Comparison of ENCODE assay signal across 17 mouse cellular contexts in the genomic region with DNA sequence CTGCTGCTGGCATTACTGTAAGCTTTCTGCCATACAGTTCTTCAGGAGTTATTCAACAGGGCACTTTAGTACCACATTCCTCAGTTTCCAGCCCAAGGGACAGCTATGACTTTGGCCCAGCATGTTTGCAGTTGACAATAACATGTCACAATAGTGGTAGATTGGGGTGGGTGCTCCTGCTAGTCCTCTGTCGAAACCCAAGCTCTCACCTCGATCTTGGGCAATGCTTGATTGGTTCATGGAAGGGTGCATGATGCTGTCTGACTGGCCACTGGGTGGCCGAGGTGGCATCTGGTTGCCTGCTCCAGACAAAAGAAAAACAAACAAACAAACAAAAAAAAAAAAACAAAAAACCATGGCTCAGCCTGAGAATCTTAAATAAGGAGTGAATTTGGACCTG. TPM values are rescaled to one million over a fixed set of nuclear protein-coding genes. Genes with fewer than 3 reads are reported as not detected.
DNase-seq lines count a peak whose midpoint lies in the region; ATAC-seq and TF ChIP-seq lines count a peak whose summit lies in the region.
"Had no signal": no experiment of that assay in that cellular context is flagged by ENCODE, and none has a peak within 500 bp of the region (broad histone marks: within the 10 kb centered on the region; RNA-seq: fewer than 3 reads in every experiment).

No protein-coding gene starts in this region.

- no peaks in the 10 kb centered on the region for H3K9me3 ChIP-seq in hindbrain, postnatal 0 days (ENCODE audit: low read length)
- no peaks in the 10 kb centered on the region for H3K9me3 ChIP-seq in hindbrain, embryonic 13.5 days
- H3K9me3 ChIP-seq in midbrain, postnatal 0 days (ENCODE audit: low read length) = no peaks in the 10 kb centered on the region
- H3K9me3 ChIP-seq in midbrain, embryonic 16.5 days (replicated peaks; ENCODE audit: control insufficient read depth, low read length, poor library complexity, severe bottlenecking) = no peaks in the 10 kb centered on the region
- no peaks in the 10 kb centered on the region for H3K9me3 ChIP-seq in forebrain, embryonic 14.5 days (replicated peaks; ENCODE audit: control insufficient read depth, low read length)
- H3K9me3 ChIP-seq: embryonic facial prominence, embryonic 12.5 days; hindbrain, embryonic 10.5 days; hindbrain, embryonic 15.5 days had no signal

- H3K4me3 ChIP-seq in hindbrain, postnatal 0 days (ENCODE audit: low read length) = no peak overlapping the region
- H3K4me3 ChIP-seq in hindbrain, embryonic 13.5 days = no peak overlapping the region
- H3K4me3 ChIP-seq in midbrain, postnatal 0 days (ENCODE audit: low read depth, low read length) = no peak overlapping the region
- H3K4me3 ChIP-seq in midbrain, embryonic 16.5 days (ENCODE audit: low read depth, low read length) = no peak overlapping the region
- no peak overlapping the region for H3K4me3 ChIP-seq in forebrain, embryonic 14.5 days (ENCODE audit: low read depth, low read length)
- H3K4me3 ChIP-seq: embryonic facial prominence, embryonic 12.5 days; heart, adult 2 months; hindbrain, embryonic 10.5 days; hindbrain, embryonic 15.5 days had no signal

- WGBS in hindbrain, postnatal 0 days = 55% methylated on average over 3 of the region's 3 CpGs
- 85% methylated on average over 3 of the region's 3 CpGs for WGBS in hindbrain, embryonic 13.5 days
- WGBS in midbrain, postnatal 0 days = 75% methylated on average over 3 of the region's 3 CpGs
- 87% methylated on average over 3 of the region's 3 CpGs for WGBS in midbrain, embryonic 16.5 days
- 81% methylated on average over 3 of the region's 3 CpGs for WGBS in forebrain, embryonic 14.5 days

- H3K36me3 ChIP-seq in hindbrain, postnatal 0 days (ENCODE audit: insufficient read depth, low read length) = peaks cover 60% of the 10 kb centered on the region
- H3K36me3 ChIP-seq in hindbrain, embryonic 13.5 days = peaks cover 64% of the 10 kb centered on the region
- peaks cover 57% of the 10 kb centered on the region for H3K36me3 ChIP-seq in midbrain, postnatal 0 days (ENCODE audit: insufficient read depth, low read length)
- peaks cover 43% of the 10 kb centered on the region for H3K36me3 ChIP-seq in midbrain, embryonic 16.5 days (ENCODE audit: control insufficient read depth, insufficient read depth, low read length)
- peaks cover 77% of the 10 kb centered on the region for H3K36me3 ChIP-seq in forebrain, embryonic 14.5 days (ENCODE audit: control insufficient read depth, insufficient read depth, low read length)

- 0 out of 2 replicates have a peak, but pooled peaks have one; percentile 22 for TF ChIP-seq CTCF in hindbrain, postnatal 0 days (IDR thresholded peaks at IDR 0.05; ENCODE audit: low read depth)
- TF ChIP-seq CTCF in midbrain, postnatal 0 days (IDR thresholded peaks at IDR 0.05) = peak; percentile 22; the same call in 1 of the 2 replicates

- H3K27ac ChIP-seq in hindbrain, postnatal 0 days = no peak overlapping the region
- no peak overlapping the region for H3K27ac ChIP-seq in hindbrain, embryonic 13.5 days
- H3K27ac ChIP-seq in midbrain, postnatal 0 days (ENCODE audit: low read depth, low read length) = no peak overlapping the region
- H3K27ac ChIP-seq in midbrain, embryonic 16.5 days (ENCODE audit: low read length) = no peak overlapping the region
- H3K27ac ChIP-seq in forebrain, embryonic 14.5 days (ENCODE audit: low read depth, low read length) = no peak overlapping the region
- H3K27ac ChIP-seq: embryonic facial prominence, embryonic 12.5 days; heart, adult 2 months; hindbrain, embryonic 10.5 days; hindbrain, embryonic 15.5 days had no signal

- DNase-seq in hindbrain, postnatal 0 days (ENCODE audit: low spot score) = no peak
- DNase-seq in midbrain, postnatal 0 days (ENCODE audit: low spot score) = no peak
- DNase-seq in forebrain, embryonic 14.5 days (ENCODE audit: low spot score) = no peak
- no peak for DNase-seq in cerebellum, adult 9-10 months
- DNase-seq: adrenal gland, postnatal 14 days; cerebellum, adult 2 months; cerebellum, postnatal 14 days; gastrocnemius, postnatal 10 days; heart, adult 2 months had no signal

- H3K27me3 ChIP-seq in hindbrain, postnatal 0 days (ENCODE audit: insufficient read depth, low read length) = no peaks in the 10 kb centered on the region
- H3K27me3 ChIP-seq in hindbrain, embryonic 13.5 days = no peaks in the 10 kb centered on the region
- H3K27me3 ChIP-seq in midbrain, postnatal 0 days (ENCODE audit: insufficient read depth, low read length) = no peaks in the 10 kb centered on the region
- H3K27me3 ChIP-seq in midbrain, embryonic 16.5 days (ENCODE audit: control insufficient read depth, insufficient read depth, low read depth, low read length) = no peaks in the 10 kb centered on the region
- H3K27me3 ChIP-seq in forebrain, embryonic 14.5 days (replicated peaks; ENCODE audit: control insufficient read depth, insufficient read depth, low read length) = no peaks in the 10 kb centered on the region
- H3K27me3 ChIP-seq: embryonic facial prominence, embryonic 12.5 days; hindbrain, embryonic 15.5 days had no signal

- no peak overlapping the region for H3K4me2 ChIP-seq in hindbrain, postnatal 0 days (ENCODE audit: low read depth, low read length)
- H3K4me2 ChIP-seq in hindbrain, embryonic 13.5 days = no peak overlapping the region
- H3K4me2 ChIP-seq in midbrain, postnatal 0 days (ENCODE audit: low read depth, low read length, poor library complexity, severe bottlenecking) = no peak overlapping the region
- H3K4me2 ChIP-seq in midbrain, embryonic 16.5 days (ENCODE audit: low read length) = no peak overlapping the region
- no peak overlapping the region for H3K4me2 ChIP-seq in forebrain, embryonic 14.5 days (ENCODE audit: low read length)
- H3K4me2 ChIP-seq: embryonic facial prominence, embryonic 12.5 days; heart, embryonic 11.5 days; hindbrain, embryonic 15.5 days had no signal

- H3K4me1 ChIP-seq in hindbrain, postnatal 0 days (ENCODE audit: insufficient read depth, low read length) = no peaks in the 10 kb centered on the region
- H3K4me1 ChIP-seq in hindbrain, embryonic 13.5 days (replicated peaks) = peaks cover 7% of the 10 kb centered on the region
- H3K4me1 ChIP-seq in midbrain, postnatal 0 days (ENCODE audit: insufficient read depth, low read length) = no peaks in the 10 kb centered on the region
- no peaks in the 10 kb centered on the region for H3K4me1 ChIP-seq in midbrain, embryonic 16.5 days (ENCODE audit: control insufficient read depth, insufficient read depth, low read length)
- H3K4me1 ChIP-seq in forebrain, embryonic 14.5 days (ENCODE audit: control insufficient read depth, insufficient read depth, low read length) = 0 out of 2 replicates have a peak, but pooled peaks cover 2% of the 10 kb centered on the region
- H3K4me1 ChIP-seq: hindbrain, embryonic 10.5 days; hindbrain, embryonic 15.5 days had no signal

- ATAC-seq in hindbrain, postnatal 0 days = no peak
- no peak for ATAC-seq in hindbrain, embryonic 13.5 days (ENCODE audit: low FRiP score)
- ATAC-seq in midbrain, postnatal 0 days (ENCODE audit: low FRiP score) = no peak
- ATAC-seq in midbrain, embryonic 16.5 days = no peak
- peak; percentile 84 for ATAC-seq in megakaryocyte progenitor cell, adult 5-6 weeks (replicated peaks; ENCODE audit: poor library complexity)
- ATAC-seq in forebrain, embryonic 14.5 days = no peak
- ATAC-seq: forebrain, embryonic 16.5 days had no signal

- H3K9ac ChIP-seq in hindbrain, postnatal 0 days (replicated peaks; ENCODE audit: low read length) = no peak overlapping the region
- no peak overlapping the region for H3K9ac ChIP-seq in hindbrain, embryonic 13.5 days
- H3K9ac ChIP-seq in midbrain, postnatal 0 days (replicated peaks; ENCODE audit: low read length, poor library complexity, severe bottlenecking) = no peak overlapping the region
- H3K9ac ChIP-seq in midbrain, embryonic 16.5 days (ENCODE audit: low read depth, low read length) = no peak overlapping the region
- H3K9ac ChIP-seq in forebrain, embryonic 14.5 days (ENCODE audit: low read length) = no peak overlapping the region
- H3K9ac ChIP-seq: embryonic facial prominence, embryonic 12.5 days; hindbrain, embryonic 15.5 days had no signal

RNA-seq across cellular contexts. Expression of a gene that starts 22.9 kb away (rescaled TPM):
- 11.3 and 13.4 TPM in 2 replicates for total RNA-seq in hindbrain, postnatal 0 days (2014; rRNA removed)
- polyA plus RNA-seq in hindbrain, postnatal 0 days (2015; fragmentation: Nextera tagmentation; extraction: Ambion mirVana) = 13.0 and 14.0 TPM in 2 replicates
- polyA plus RNA-seq in hindbrain, embryonic 13.5 days (2015; fragmentation: Nextera tagmentation; extraction: Ambion mirVana) = 13.4 and 14.1 TPM in 2 replicates
- total RNA-seq in midbrain, postnatal 0 days (2014; rRNA removed) = 8.9 and 15.9 TPM in 2 replicates
- polyA plus RNA-seq in midbrain, postnatal 0 days (2015; fragmentation: Nextera tagmentation; extraction: Ambion mirVana) = 13.5 and 14.8 TPM in 2 replicates
- 14.7 and 18.5 TPM in 2 replicates for polyA plus RNA-seq in midbrain, embryonic 16.5 days (2015; fragmentation: Nextera tagmentation; extraction: Ambion mirVana)
- 5.1 and 8.5 TPM in 2 replicates for total RNA-seq in megakaryocyte progenitor cell, adult 5-6 weeks (2015)
- total RNA-seq in megakaryocyte progenitor cell, adult 5-6 weeks (2017) = 5.0 and 5.2 TPM in 2 replicates
- polyA plus RNA-seq in forebrain, embryonic 14.5 days (2014; fragmentation: Nextera tagmentation; extraction: Ambion mirVana) = 7.0 and 8.1 TPM in 2 replicates

RNA-seq across cellular contexts. Expression of a gene that starts 45.4 kb away (rescaled TPM):
- total RNA-seq in hindbrain, postnatal 0 days (2014; rRNA removed) = 17.4 and 22.6 TPM in 2 replicates
- 8.2 and 10.2 TPM in 2 replicates for polyA plus RNA-seq in hindbrain, postnatal 0 days (2015; fragmentation: Nextera tagmentation; extraction: Ambion mirVana)
- polyA plus RNA-seq in hindbrain, embryonic 13.5 days (2015; fragmentation: Nextera tagmentation; extraction: Ambion mirVana) = 3.4 and 4.4 TPM in 2 replicates
- total RNA-seq in midbrain, postnatal 0 days (2014; rRNA removed) = 19.2 and 26.7 TPM in 2 replicates
- 5.9 and 7.3 TPM in 2 replicates for polyA plus RNA-seq in midbrain, postnatal 0 days (2015; fragmentation: Nextera tagmentation; extraction: Ambion mirVana)
- polyA plus RNA-seq in midbrain, embryonic 16.5 days (2015; fragmentation: Nextera tagmentation; extraction: Ambion mirVana) = 3.5 and 4.7 TPM in 2 replicates
- total RNA-seq in megakaryocyte progenitor cell, adult 5-6 weeks (2015) = 16.2 and 27.0 TPM in 2 replicates
- total RNA-seq in megakaryocyte progenitor cell, adult 5-6 weeks (2017) = 7.8 and 11.5 TPM in 2 replicates
- 2.0 and 2.5 TPM in 2 replicates for polyA plus RNA-seq in forebrain, embryonic 14.5 days (2014; fragmentation: Nextera tagmentation; extraction: Ambion mirVana)
